Mouse (Mus musculus): Measurements from ENCODE around the gene Rpp14. TPM values are rescaled to one million over a fixed set of nuclear protein-coding genes. Genes with fewer than 3 reads are reported as not detected.

Gene Rpp14
- polyA plus RNA-seq, 1 experiment: 24.3 TPM

- TF ChIP-seq POLR2A (IDR thresholded peaks at IDR 0.05; ENCODE audit: borderline replicate concordance, extremely low read depth, insufficient read depth, insufficient read length, poor library complexity, severe bottlenecking) (no peak), CTCF (IDR thresholded peaks at IDR 0.05; ENCODE audit: borderline replicate concordance, extremely low read depth, insufficient read depth, insufficient read length) (no peak)
- no peak for DNase-seq (ENCODE audit: low read depth)
Measured at GRCm38 (mm10) chr14:8042577-8042976, 37.6 kb upstream of the Rpp14 start.

GRCm38 (mm10) chr14:8044330-8044729 lies 35.8 kb upstream of the Rpp14 start:
- no peak for TF ChIP-seq POLR2A (IDR thresholded peaks at IDR 0.05; ENCODE audit: borderline replicate concordance, extremely low read depth, insufficient read depth, insufficient read length, poor library complexity, severe bottlenecking)
- peak; percentile 61 for DNase-seq (ENCODE audit: low read depth)

GRCm38 (mm10) chr14:8044786-8045185 lies 35.4 kb upstream of the Rpp14 start:
- TF ChIP-seq CTCF (IDR thresholded peaks at IDR 0.05; ENCODE audit: borderline replicate concordance, extremely low read depth, insufficient read depth, insufficient read length) (no peak), POLR2A (IDR thresholded peaks at IDR 0.05; ENCODE audit: borderline replicate concordance, extremely low read depth, insufficient read depth, insufficient read length, poor library complexity, severe bottlenecking) (no peak)
- no peak for DNase-seq (ENCODE audit: low read depth)

- no peak for TF ChIP-seq POLR2A (IDR thresholded peaks at IDR 0.05; ENCODE audit: borderline replicate concordance, extremely low read depth, insufficient read depth, insufficient read length, poor library complexity, severe bottlenecking)
- no peak for TF ChIP-seq CTCF (IDR thresholded peaks at IDR 0.05; ENCODE audit: borderline replicate concordance, extremely low read depth, insufficient read depth, insufficient read length)
Measured at GRCm38 (mm10) chr14:8045187-8045846, 34.9 kb upstream of the Rpp14 start.

GRCm38 (mm10) chr14:8046839-8047238 lies 33.3 kb upstream of the Rpp14 start:
- TF ChIP-seq CTCF (IDR thresholded peaks at IDR 0.05; ENCODE audit: borderline replicate concordance, extremely low read depth, insufficient read depth, insufficient read length) (no peak), POLR2A (IDR thresholded peaks at IDR 0.05; ENCODE audit: borderline replicate concordance, extremely low read depth, insufficient read depth, insufficient read length, poor library complexity, severe bottlenecking) (no peak)
- no peak for DNase-seq (ENCODE audit: low read depth)

More at GRCm38 (mm10) chr14:8045187-8045846, 34.9 kb upstream of the Rpp14 start:
- no peak for DNase-seq (ENCODE audit: low read depth)

GRCm38 (mm10) chr14:8049334-8049733 lies 30.8 kb upstream of the Rpp14 start:
- no peak for TF ChIP-seq CTCF (IDR thresholded peaks at IDR 0.05; ENCODE audit: borderline replicate concordance, extremely low read depth, insufficient read depth, insufficient read length)
- TF ChIP-seq POLR2A (IDR thresholded peaks at IDR 0.05; ENCODE audit: borderline replicate concordance, extremely low read depth, insufficient read depth, insufficient read length, poor library complexity, severe bottlenecking): no peak

GRCm38 (mm10) chr14:8051869-8052268 lies 28.3 kb upstream of the Rpp14 start:
- no peak for TF ChIP-seq POLR2A (IDR thresholded peaks at IDR 0.05; ENCODE audit: borderline replicate concordance, extremely low read depth, insufficient read depth, insufficient read length, poor library complexity, severe bottlenecking)
- TF ChIP-seq CTCF (IDR thresholded peaks at IDR 0.05; ENCODE audit: borderline replicate concordance, extremely low read depth, insufficient read depth, insufficient read length): no peak
- no peak for DNase-seq (ENCODE audit: low read depth)

More at GRCm38 (mm10) chr14:8049334-8049733, 30.8 kb upstream of the Rpp14 start:
- DNase-seq (ENCODE audit: low read depth): no peak

- TF ChIP-seq POLR2A (IDR thresholded peaks at IDR 0.05; ENCODE audit: borderline replicate concordance, extremely low read depth, insufficient read depth, insufficient read length, poor library complexity, severe bottlenecking) (no peak), CTCF (IDR thresholded peaks at IDR 0.05; ENCODE audit: borderline replicate concordance, extremely low read depth, insufficient read depth, insufficient read length) (no peak)
- no peak for DNase-seq (ENCODE audit: low read depth)
Measured at GRCm38 (mm10) chr14:8052661-8053060, 27.5 kb upstream of the Rpp14 start.

- TF ChIP-seq CTCF (IDR thresholded peaks at IDR 0.05; ENCODE audit: borderline replicate concordance, extremely low read depth, insufficient read depth, insufficient read length) (no peak), POLR2A (IDR thresholded peaks at IDR 0.05; ENCODE audit: borderline replicate concordance, extremely low read depth, insufficient read depth, insufficient read length, poor library complexity, severe bottlenecking) (no peak)
- DNase-seq (ENCODE audit: low read depth): no peak
Measured at GRCm38 (mm10) chr14:8054310-8055102, 25.7 kb upstream of the Rpp14 start.

GRCm38 (mm10) chr14:8056076-8056475 lies 24.1 kb upstream of the Rpp14 start:
- no peak for DNase-seq (ENCODE audit: low read depth)
- TF ChIP-seq POLR2A (IDR thresholded peaks at IDR 0.05; ENCODE audit: borderline replicate concordance, extremely low read depth, insufficient read depth, insufficient read length, poor library complexity, severe bottlenecking) (no peak), CTCF (IDR thresholded peaks at IDR 0.05; ENCODE audit: borderline replicate concordance, extremely low read depth, insufficient read depth, insufficient read length) (no peak)

- TF ChIP-seq POLR2A (IDR thresholded peaks at IDR 0.05; ENCODE audit: borderline replicate concordance, extremely low read depth, insufficient read depth, insufficient read length, poor library complexity, severe bottlenecking) (no peak), CTCF (IDR thresholded peaks at IDR 0.05; ENCODE audit: borderline replicate concordance, extremely low read depth, insufficient read depth, insufficient read length) (no peak)
Measured at GRCm38 (mm10) chr14:8059938-8060337, 20.2 kb upstream of the Rpp14 start.

GRCm38 (mm10) chr14:8062076-8062475 lies 18.1 kb upstream of the Rpp14 start:
- DNase-seq (ENCODE audit: low read depth): peak; percentile 3
- TF ChIP-seq CTCF (IDR thresholded peaks at IDR 0.05; ENCODE audit: borderline replicate concordance, extremely low read depth, insufficient read depth, insufficient read length) (no peak), POLR2A (IDR thresholded peaks at IDR 0.05; ENCODE audit: borderline replicate concordance, extremely low read depth, insufficient read depth, insufficient read length, poor library complexity, severe bottlenecking) (no peak)

More at GRCm38 (mm10) chr14:8059938-8060337, 20.2 kb upstream of the Rpp14 start:
- DNase-seq (ENCODE audit: low read depth): no peak
